ENCODE assay signal across 13 mouse cellular contexts in genomic region chr13:63668576-63668975, GRCm38 (mm10).
DNase-seq lines count a peak whose midpoint lies in the region; ATAC-seq and TF ChIP-seq lines count a peak whose summit lies in the region.
"Had no signal": no experiment of that assay in that cellular context is flagged by ENCODE, and none has a peak within 500 bp of the region (broad histone marks: within the 10 kb centered on the region; RNA-seq: fewer than 3 reads in every experiment).

No protein-coding gene starts in this region.

- 18% methylated on average over 4 of the region's 4 CpGs for WGBS in neural tube, embryonic 14.5 days
- 33% methylated on average over 4 of the region's 4 CpGs for WGBS in intestine, embryonic 16.5 days
- WGBS in stomach, postnatal 0 days, result 42% methylated on average over 4 of the region's 4 CpGs

- no peak overlapping the region for H3K4me2 ChIP-seq in neural tube, embryonic 14.5 days (ENCODE audit: low read depth, low read length)
- H3K4me2 ChIP-seq in intestine, embryonic 16.5 days (ENCODE audit: low read depth, low read length), result no peak overlapping the region
- no peak overlapping the region for H3K4me2 ChIP-seq in stomach, postnatal 0 days (replicated peaks; ENCODE audit: low read depth)
- H3K4me2 ChIP-seq: forebrain, embryonic 13.5 days had no signal

- peak; percentile 56 for ATAC-seq in neural tube, embryonic 14.5 days (ENCODE audit: low read depth)
- no peak for ATAC-seq in intestine, embryonic 16.5 days
- ATAC-seq in stomach, postnatal 0 days (ENCODE audit: low FRiP score, low TSS enrichment), result no peak
- ATAC-seq: forebrain, embryonic 13.5 days; hindbrain, embryonic 16.5 days had no signal

- no peaks in the 10 kb centered on the region for H3K4me1 ChIP-seq in neural tube, embryonic 14.5 days (ENCODE audit: control insufficient read depth, insufficient read depth, low read length)
- H3K4me1 ChIP-seq in intestine, embryonic 16.5 days (ENCODE audit: control insufficient read depth, insufficient read depth, low read length), result peaks cover 4% of the 10 kb centered on the region
- H3K4me1 ChIP-seq in stomach, postnatal 0 days (replicated peaks; ENCODE audit: control insufficient read depth, insufficient read depth), result no peaks in the 10 kb centered on the region
- H3K4me1 ChIP-seq: forebrain, embryonic 13.5 days had no signal

- intact Hi-C loops in left cerebral cortex, postnatal 4 days (cut with DNase I), result no loop called here
- intact Hi-C loops in left cerebral cortex, postnatal 10 days (cut with DNase I), result no loop called here

- TF ChIP-seq CTCF in stomach, postnatal 0 days (IDR thresholded peaks at IDR 0.05; ENCODE audit: low read depth), result peak; percentile 25; the same call in 1 of the 2 replicates

- peak; percentile 12 for DNase-seq in left cerebral cortex, postnatal 4 days
- DNase-seq in left cerebral cortex, postnatal 10 days (ENCODE audit: extremely low spot score in 1 of 2, low spot score in 2 of 2), result no peak
- no peak for DNase-seq in neural tube, embryonic 10.5 days (ENCODE audit: extremely low spot score, low spot score)
- no peak for DNase-seq in stomach, postnatal 0 days (ENCODE audit: low spot score)
- DNase-seq in kidney, postnatal 14 days, result no peak
- DNase-seq: cerebellum, adult 8-10 months; right cerebral cortex, postnatal 25 days; thymus, adult 18-20 months had no signal

- no peak overlapping the region for H3K4me3 ChIP-seq in neural tube, embryonic 14.5 days (ENCODE audit: low read depth, low read length)
- no peak overlapping the region for H3K4me3 ChIP-seq in intestine, embryonic 16.5 days (ENCODE audit: low read length)
- H3K4me3 ChIP-seq in stomach, postnatal 0 days (ENCODE audit: low read depth, low read length), result no peak overlapping the region
- H3K4me3 ChIP-seq: forebrain, embryonic 13.5 days had no signal

- no peak overlapping the region for H3K9ac ChIP-seq in neural tube, embryonic 14.5 days (replicated peaks; ENCODE audit: low read depth, low read length)
- no peak overlapping the region for H3K9ac ChIP-seq in intestine, embryonic 16.5 days (ENCODE audit: low read depth, low read length)
- H3K9ac ChIP-seq in stomach, postnatal 0 days (ENCODE audit: low read length), result no peak overlapping the region
- H3K9ac ChIP-seq: forebrain, embryonic 13.5 days had no signal

- no peaks in the 10 kb centered on the region for H3K27me3 ChIP-seq in neural tube, embryonic 14.5 days (ENCODE audit: control insufficient read depth, insufficient read depth, low read length)
- H3K27me3 ChIP-seq in intestine, embryonic 16.5 days (replicated peaks; ENCODE audit: control insufficient read depth, insufficient read depth, low read length), result no peaks in the 10 kb centered on the region
- H3K27me3 ChIP-seq in stomach, postnatal 0 days (ENCODE audit: control insufficient read depth, insufficient read depth, low read length), result no peaks in the 10 kb centered on the region

- no peaks in the 10 kb centered on the region for H3K36me3 ChIP-seq in neural tube, embryonic 14.5 days (ENCODE audit: control insufficient read depth, insufficient read depth, low read length)
- no peaks in the 10 kb centered on the region for H3K36me3 ChIP-seq in intestine, embryonic 16.5 days (ENCODE audit: control insufficient read depth, insufficient read depth, low read length)
- H3K36me3 ChIP-seq in stomach, postnatal 0 days (ENCODE audit: control insufficient read depth, insufficient read depth, low read length), result no peaks in the 10 kb centered on the region
- H3K36me3 ChIP-seq: G1E had no signal

- no peak overlapping the region for H3K27ac ChIP-seq in neural tube, embryonic 14.5 days (ENCODE audit: low read depth, low read length)
- peak overlapping the region; percentile 63 for H3K27ac ChIP-seq in intestine, embryonic 16.5 days (ENCODE audit: low read length)
- no peak overlapping the region for H3K27ac ChIP-seq in stomach, postnatal 0 days (replicated peaks)
- H3K27ac ChIP-seq: forebrain, embryonic 13.5 days had no signal

- TF ChIP-seq EP300 in stomach, postnatal 0 days (optimal IDR thresholded peaks at IDR 0.05), result no peak

- H3K9me3 ChIP-seq in neural tube, embryonic 14.5 days (ENCODE audit: control insufficient read depth, low read length), result no peaks in the 10 kb centered on the region
- no peaks in the 10 kb centered on the region for H3K9me3 ChIP-seq in intestine, embryonic 16.5 days (ENCODE audit: control insufficient read depth, low read length)
- no peaks in the 10 kb centered on the region for H3K9me3 ChIP-seq in stomach, postnatal 0 days (ENCODE audit: control insufficient read depth, low read length)
- H3K9me3 ChIP-seq: forebrain, embryonic 13.5 days; G1E had no signal
